Mouse (Mus musculus) neural tube, embryonic 15.5 days (tissue): ENCODE data around the gene 9130230L23Rik. TPM values are rescaled to one million over a fixed set of nuclear protein-coding genes. Genes with fewer than 3 reads are reported as not detected.

ENCODE experiments used
- ATAC-seq: fragments of 200-750 bp; cut with Nextera tagmentation; 2 replicates; pipeline ENCODE4 v1.8.0; 2017; ENCODE audit warnings: mild to moderate bottlenecking, moderate TSS enrichment, moderate library complexity; ENCODE audit not compliant: low FRiP score
- H3K27ac ChIP-seq: fragments of 300-500 bp; sonication (generic); replicated peaks from 2 replicates; pipeline ENCODE4 v1.5.1; 2015; ENCODE audit warnings: mild to moderate bottlenecking, inconsistent platforms
- H3K27me3 ChIP-seq: fragments of 300-500 bp; sonication (generic); replicated peaks from 2 replicates; pipeline ENCODE4 v1.6.1; 2015; ENCODE audit warnings: inconsistent platforms
- H3K36me3 ChIP-seq: fragments of 300-500 bp; sonication (generic); 2 replicates; pipeline ENCODE4 v1.6.1; 2015; ENCODE audit warnings: inconsistent platforms
- H3K4me1 ChIP-seq: fragments of 300-500 bp; sonication (generic); 2 replicates; pipeline ENCODE4 v1.6.1; 2015; ENCODE audit warnings: inconsistent platforms
- H3K4me2 ChIP-seq: fragments of 300-500 bp; sonication (generic); 2 replicates; pipeline ENCODE4 v1.6.1; 2015; ENCODE audit warnings: inconsistent platforms, mild to moderate bottlenecking, moderate library complexity
- H3K4me3 ChIP-seq: fragments of 300-500 bp; sonication (generic); replicated peaks from 2 replicates; pipeline ENCODE4 v1.5.1; 2015; ENCODE audit warnings: mild to moderate bottlenecking, inconsistent platforms
- H3K9ac ChIP-seq: fragments of 300-500 bp; sonication (generic); replicated peaks from 2 replicates; pipeline ENCODE4 v1.6.1; 2015; ENCODE audit warnings: mild to moderate bottlenecking, inconsistent platforms
- H3K9me3 ChIP-seq: fragments of 300-500 bp; sonication (generic); replicated peaks from 2 replicates; pipeline ENCODE4 v1.6.1; 2016; ENCODE audit warnings: inconsistent platforms
- WGBS: fragments of 180-500 bp; shearing (Covaris S2); methylation state at CpG from one replicate; pipeline ENCODE4 v1.1.7; 2015; ENCODE audit warnings: mixed read lengths; 5-methylcytosine and 5-hydroxymethylcytosine counted together
- polyA plus RNA-seq: library from polyadenylated mRNA; unstranded; fragments of >200 nt; fragmentation: Nextera tagmentation; extraction: Ambion mirVana; gene quantifications from 2 replicates; pipeline ENCODE4 v1.2.1, GENCODE M21; 2015

9130230L23Rik gene
- polyA plus RNA-seq, 1 experiment from 2014 or later: not detected

DNA sequence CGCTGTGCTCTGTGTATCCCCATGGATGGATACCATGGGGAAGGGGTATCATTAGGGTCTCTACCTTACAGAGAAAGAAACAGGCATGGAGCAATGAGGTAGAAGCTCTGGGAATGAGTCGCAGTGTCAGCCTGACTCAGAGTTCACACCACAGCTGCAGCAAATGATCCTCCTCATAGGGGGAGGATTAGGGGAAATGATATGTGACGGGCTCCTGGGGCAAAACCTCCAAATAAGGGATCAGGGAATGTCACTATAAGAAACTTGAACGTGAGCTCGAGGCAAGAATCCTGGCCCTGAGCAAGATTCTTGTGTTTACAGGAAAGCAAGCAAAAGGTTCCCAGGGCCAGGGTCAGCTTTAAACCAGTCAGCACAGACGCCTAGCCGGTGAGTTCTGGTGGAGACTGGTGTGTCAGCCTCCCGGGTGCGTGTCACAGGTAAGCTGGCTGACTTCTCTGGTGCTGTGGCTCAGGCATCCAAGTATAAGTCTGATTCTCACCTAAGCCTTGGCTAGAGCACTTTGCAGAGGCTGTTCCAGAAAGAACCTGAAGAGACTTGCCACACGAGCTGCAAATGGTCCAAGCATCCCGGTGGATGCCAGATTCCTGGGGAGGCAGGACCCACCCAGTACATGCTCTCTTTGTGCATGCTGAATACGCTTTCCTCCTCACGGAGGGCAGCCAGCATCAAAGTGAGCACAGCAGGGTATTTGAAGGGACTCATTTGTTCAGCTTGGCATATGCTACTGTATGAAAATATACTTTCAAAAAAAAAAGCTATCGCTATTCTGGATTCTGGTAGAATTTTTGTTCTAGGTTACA, 30.5 kb upstream of the 9130230L23Rik start:
- Histone ChIP-seq H3K27me3 (no peaks in the 10 kb centered on the region), H3K9me3 (no peaks in the 10 kb centered on the region), H3K9ac (no peak overlapping the region), H3K4me1 (peaks cover 8% of the 10 kb centered on the region; the same call in 1 of the 2 replicates), H3K4me3 (no peak overlapping the region), H3K36me3 (no peaks in the 10 kb centered on the region), H3K4me2 (no peak overlapping the region), H3K27ac (no peak overlapping the region)
- 68% methylated on average over 14 of the region's 14 CpGs for WGBS
- no peak for ATAC-seq

DNA sequence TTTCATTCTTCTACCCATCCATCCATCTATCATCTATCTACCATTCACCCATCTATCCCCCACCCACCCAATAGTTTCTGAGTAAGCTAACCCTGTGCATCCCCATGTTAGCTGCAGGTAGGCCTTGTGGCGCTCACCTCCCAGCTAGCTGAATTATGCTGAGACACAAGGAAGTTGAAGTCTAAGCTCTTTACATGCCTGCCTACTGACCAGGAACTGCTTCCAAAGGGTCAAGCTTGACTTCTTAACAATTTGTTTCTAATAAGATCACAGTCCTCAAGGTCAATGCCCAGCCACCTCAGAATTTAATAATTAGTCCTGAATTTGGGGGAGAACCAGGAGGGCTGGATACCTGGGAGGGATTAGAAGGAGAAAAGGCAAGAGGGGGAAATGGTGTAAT, 28.7 kb upstream of the 9130230L23Rik start:
- Histone ChIP-seq H3K9ac (no peak overlapping the region), H3K36me3 (no peaks in the 10 kb centered on the region), H3K4me3 (no peak overlapping the region), H3K4me1 (peaks cover 8% of the 10 kb centered on the region; the same call in 1 of the 2 replicates), H3K27ac (no peak overlapping the region), H3K9me3 (no peaks in the 10 kb centered on the region), H3K4me2 (no peak overlapping the region), H3K27me3 (no peaks in the 10 kb centered on the region)
- WGBS: 96% methylated on average over 1 of the region's 1 CpGs
- ATAC-seq: no peak

DNA sequence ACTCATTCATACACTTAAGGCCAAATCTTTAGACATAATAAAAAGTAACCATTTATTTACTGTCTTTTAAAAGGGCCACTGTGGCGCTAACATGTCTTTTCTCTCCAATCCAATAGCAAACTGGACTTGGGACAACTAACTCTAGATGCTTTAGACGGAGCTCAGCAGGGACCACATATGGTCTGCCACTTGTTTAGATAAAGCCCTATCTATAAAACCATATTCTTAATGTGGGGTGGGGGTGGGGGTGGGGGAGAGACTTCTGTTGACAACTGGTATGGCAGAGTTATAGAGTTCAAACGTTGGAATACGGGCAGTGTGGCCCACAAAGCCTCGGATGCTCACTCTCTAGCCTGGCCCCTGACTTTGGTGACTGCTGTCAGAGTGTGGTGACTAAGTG, 27.6 kb upstream of the 9130230L23Rik start:
- 85% methylated on average over 5 of the region's 5 CpGs for WGBS
- Histone ChIP-seq H3K4me3 (no peak overlapping the region), H3K9me3 (no peaks in the 10 kb centered on the region), H3K9ac (no peak overlapping the region), H3K4me2 (no peak overlapping the region), H3K36me3 (no peaks in the 10 kb centered on the region), H3K27ac (no peak overlapping the region), H3K27me3 (no peaks in the 10 kb centered on the region), H3K4me1 (peaks cover 7% of the 10 kb centered on the region; the same call in 1 of the 2 replicates)
- no peak for ATAC-seq

DNA sequence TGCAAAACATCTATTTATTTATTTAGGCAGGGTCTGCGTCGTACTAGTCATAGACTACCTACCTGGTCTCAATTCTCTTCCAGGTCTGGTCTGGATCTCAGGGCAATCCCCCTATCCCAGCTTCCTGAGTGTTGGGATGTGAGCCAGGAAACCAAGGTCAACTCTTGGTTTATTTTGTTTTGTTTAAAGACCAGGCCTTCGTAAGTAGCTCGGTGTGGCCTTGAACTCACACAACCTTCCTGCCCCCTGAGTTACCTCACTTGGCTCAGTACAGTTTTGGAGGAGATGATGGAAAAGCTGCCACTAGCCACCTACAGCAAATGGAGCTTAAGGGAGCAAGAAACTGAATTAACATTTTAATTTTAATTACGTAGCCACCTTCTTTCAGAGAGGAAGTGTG, 24.1 kb upstream of the 9130230L23Rik start:
- no peak for ATAC-seq
- H3K9me3 ChIP-seq: no peaks in the 10 kb centered on the region; the same call in 1 of the 2 replicates
- no peak overlapping the region for H3K9ac ChIP-seq
- no peak overlapping the region for H3K4me2 ChIP-seq
- no peaks in the 10 kb centered on the region for H3K4me1 ChIP-seq
- H3K36me3 ChIP-seq: no peaks in the 10 kb centered on the region
- no peaks in the 10 kb centered on the region for H3K27me3 ChIP-seq
- no peak overlapping the region for H3K4me3 ChIP-seq
- H3K27ac ChIP-seq: no peak overlapping the region
- 90% methylated on average over 5 of the region's 5 CpGs for WGBS

DNA sequence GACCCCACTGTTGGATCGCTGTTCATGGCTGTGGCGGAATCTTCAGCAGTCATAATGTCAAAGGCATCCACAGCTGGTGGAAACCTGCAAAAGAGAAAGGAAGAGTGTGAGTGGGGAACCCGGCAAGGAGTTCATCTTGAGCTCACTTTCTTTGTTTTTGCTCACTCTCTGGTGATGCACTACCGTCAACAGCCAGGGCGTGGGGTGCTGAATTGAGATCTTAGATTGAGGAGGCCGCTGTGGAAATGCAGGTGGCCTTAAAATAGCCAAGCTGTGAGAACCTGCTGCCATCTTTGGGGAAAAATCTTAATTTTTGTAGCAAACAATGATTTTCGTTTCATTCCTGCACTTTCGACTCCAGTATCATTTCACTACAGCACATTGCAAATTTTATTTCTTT, 23.1 kb upstream of the 9130230L23Rik start:
- no peaks in the 10 kb centered on the region for H3K27me3 ChIP-seq
- H3K4me2 ChIP-seq: no peak overlapping the region
- H3K9ac ChIP-seq: no peak overlapping the region
- no peak overlapping the region for H3K4me3 ChIP-seq
- H3K27ac ChIP-seq: no peak overlapping the region
- no peaks in the 10 kb centered on the region for H3K36me3 ChIP-seq
- H3K9me3 ChIP-seq: no peaks in the 10 kb centered on the region; the same call in 1 of the 2 replicates
- 97% methylated on average over 8 of the region's 8 CpGs for WGBS
- no peaks in the 10 kb centered on the region for H3K4me1 ChIP-seq
- ATAC-seq: no peak

DNA sequence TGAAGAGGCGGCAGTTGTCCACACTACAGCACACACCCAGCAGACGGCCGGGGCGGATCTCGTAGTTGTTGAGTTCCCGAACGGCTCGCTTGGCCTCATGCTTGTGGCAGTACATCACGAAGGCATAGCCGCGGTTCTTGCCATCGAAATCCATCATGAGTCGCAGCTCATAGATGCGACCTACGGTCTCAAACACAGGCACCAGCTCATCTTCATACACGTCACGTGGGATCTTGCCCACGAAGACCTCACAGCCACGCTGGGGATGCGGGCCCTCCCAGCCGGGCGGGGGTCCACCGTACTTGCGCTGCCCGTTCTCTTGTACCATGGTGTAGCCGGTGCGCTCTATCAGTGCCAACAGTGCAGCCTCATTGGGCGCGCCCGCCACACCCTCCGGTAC, 22.7 kb upstream of the 9130230L23Rik start:
- Histone ChIP-seq H3K9ac (no peak overlapping the region), H3K36me3 (no peaks in the 10 kb centered on the region), H3K27ac (no peak overlapping the region), H3K27me3 (no peaks in the 10 kb centered on the region), H3K4me1 (no peaks in the 10 kb centered on the region), H3K4me2 (no peak overlapping the region), H3K9me3 (no peaks in the 10 kb centered on the region; the same call in 1 of the 2 replicates), H3K4me3 (no peak overlapping the region)
- WGBS: 97% methylated on average over 31 of the region's 31 CpGs
- ATAC-seq: no peak

DNA sequence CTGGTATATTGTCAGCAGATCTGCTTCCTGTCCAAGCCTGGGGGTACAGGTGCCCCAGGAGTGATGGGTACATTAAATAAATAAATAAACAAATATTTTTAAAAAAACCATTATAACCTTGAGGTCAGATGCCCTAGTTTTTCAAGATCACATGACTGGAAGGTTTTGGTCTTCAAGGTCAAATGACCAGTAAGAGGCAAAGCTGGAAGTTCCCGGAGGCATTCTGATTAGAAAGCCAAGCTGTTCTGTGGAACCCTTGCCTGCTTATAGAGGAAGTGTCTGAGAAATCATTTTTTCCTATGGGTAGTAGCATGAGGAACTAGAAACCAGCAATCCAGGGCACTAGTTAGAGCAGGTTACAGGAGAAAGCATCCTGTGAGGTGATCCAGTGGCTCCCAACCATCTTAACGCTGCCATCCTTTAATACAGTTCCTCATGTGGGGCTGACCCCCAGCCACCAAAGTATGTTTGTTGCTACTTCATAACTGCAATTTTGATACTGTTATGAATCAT, 11.4 kb upstream of the 9130230L23Rik start:
- 95% methylated on average over 2 of the region's 2 CpGs for WGBS
- no peaks in the 10 kb centered on the region for H3K36me3 ChIP-seq
- no peak overlapping the region for H3K9ac ChIP-seq
- no peaks in the 10 kb centered on the region for H3K27me3 ChIP-seq
- H3K4me1 ChIP-seq: no peaks in the 10 kb centered on the region
- no peak overlapping the region for H3K27ac ChIP-seq
- H3K4me3 ChIP-seq: no peak overlapping the region
- no peak for ATAC-seq
- no peaks in the 10 kb centered on the region for H3K9me3 ChIP-seq
- no peak overlapping the region for H3K4me2 ChIP-seq

DNA sequence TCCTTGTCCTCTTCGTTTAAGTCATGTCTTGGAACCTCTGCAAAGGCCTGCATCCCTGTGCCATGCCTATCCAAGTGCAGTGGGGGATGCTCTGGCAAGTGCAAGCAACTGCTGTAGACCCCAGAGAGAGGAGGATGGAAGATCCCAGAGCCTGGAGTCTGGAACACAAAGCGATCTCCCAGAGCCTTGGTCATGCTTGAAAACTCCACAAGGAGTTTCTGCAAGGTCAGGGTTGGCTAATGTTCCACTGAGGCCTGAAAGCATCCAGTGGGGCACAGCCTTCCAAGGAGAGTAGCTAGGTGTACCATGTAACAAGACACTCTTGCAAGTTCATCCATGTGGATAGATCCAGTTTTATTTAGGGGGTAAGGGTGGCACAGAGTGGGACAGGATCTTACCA, 10.4 kb upstream of the 9130230L23Rik start:
- H3K9me3 ChIP-seq: no peaks in the 10 kb centered on the region

DNA sequence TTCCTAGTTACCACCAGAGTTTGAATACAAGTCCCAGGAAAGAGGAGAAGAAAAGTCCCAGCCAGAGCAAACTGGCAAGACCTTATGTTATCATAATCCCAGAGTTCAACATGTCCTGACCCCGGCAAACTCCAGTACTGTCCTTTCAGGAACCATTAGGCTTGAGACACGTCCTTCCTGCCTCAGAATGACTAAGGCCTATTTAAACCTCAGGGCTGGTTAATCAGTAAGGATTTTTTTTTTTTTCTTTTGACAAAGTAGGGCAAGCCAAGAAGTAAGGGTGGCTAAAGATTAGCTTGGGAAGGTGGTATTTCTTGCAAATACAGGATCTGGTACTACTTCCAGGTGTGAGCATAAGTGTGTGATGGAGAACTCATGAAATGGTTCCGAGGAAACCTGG, 9.9 kb upstream of the 9130230L23Rik start:
- Histone ChIP-seq H3K9me3 (no peaks in the 10 kb centered on the region), H3K4me3 (no peak overlapping the region), H3K9ac (no peak overlapping the region), H3K4me2 (no peak overlapping the region), H3K36me3 (no peaks in the 10 kb centered on the region), H3K4me1 (no peaks in the 10 kb centered on the region), H3K27me3 (no peaks in the 10 kb centered on the region), H3K27ac (no peak overlapping the region)
- 84% methylated on average over 3 of the region's 3 CpGs for WGBS
- no peak for ATAC-seq

More for the DNA sequence above, 10.4 kb upstream of the 9130230L23Rik start:
- Histone ChIP-seq H3K9ac (no peak overlapping the region), H3K36me3 (no peaks in the 10 kb centered on the region), H3K4me3 (no peak overlapping the region), H3K4me1 (no peaks in the 10 kb centered on the region), H3K4me2 (no peak overlapping the region), H3K27ac (no peak overlapping the region), H3K27me3 (no peaks in the 10 kb centered on the region)
- no peak for ATAC-seq
- 88% methylated on average over 2 of the region's 2 CpGs for WGBS

DNA sequence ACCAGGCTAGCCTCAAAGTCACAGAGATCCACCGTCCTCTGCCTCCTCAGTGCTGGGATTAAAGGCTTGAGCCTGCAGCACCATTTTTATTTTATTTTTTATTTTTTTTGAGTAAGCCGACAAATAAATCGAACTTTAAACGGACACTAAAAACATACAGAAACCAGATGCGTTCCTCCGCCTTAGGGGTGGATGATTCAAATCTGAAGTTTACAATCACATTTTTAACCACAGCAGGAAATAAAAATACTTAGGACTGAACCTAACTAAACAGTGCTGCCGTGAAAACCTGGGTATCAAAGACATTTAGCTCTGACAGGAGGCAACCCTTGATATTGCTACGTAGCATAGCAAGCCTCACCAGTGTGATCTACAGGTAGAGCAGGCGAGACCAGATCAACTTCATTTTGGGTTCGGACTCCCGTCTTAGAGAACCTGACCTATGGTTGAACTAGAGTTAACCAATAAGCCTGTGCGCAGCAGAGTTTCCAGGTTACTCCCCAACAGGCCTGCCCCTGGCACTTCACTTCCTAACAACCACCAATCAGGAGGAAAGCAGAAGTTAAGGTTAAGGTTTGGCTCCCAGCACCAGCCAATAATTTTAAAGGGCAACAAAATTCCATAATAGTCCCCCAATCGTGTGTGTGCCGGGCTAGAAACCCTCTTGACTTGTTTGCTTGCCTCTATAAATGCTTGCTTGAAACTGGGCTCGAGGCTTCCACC, 4.3 kb upstream of the 9130230L23Rik start:
- Histone ChIP-seq H3K4me1 (no peaks in the 10 kb centered on the region), H3K4me2 (no peak overlapping the region), H3K27ac (no peak overlapping the region), H3K36me3 (no peaks in the 10 kb centered on the region), H3K4me3 (no peak overlapping the region), H3K9ac (no peak overlapping the region), H3K9me3 (no peaks in the 10 kb centered on the region), H3K27me3 (no peaks in the 10 kb centered on the region)
- ATAC-seq: no peak
- 89% methylated on average over 15 of the region's 15 CpGs for whole genome bisulfite sequencing

DNA sequence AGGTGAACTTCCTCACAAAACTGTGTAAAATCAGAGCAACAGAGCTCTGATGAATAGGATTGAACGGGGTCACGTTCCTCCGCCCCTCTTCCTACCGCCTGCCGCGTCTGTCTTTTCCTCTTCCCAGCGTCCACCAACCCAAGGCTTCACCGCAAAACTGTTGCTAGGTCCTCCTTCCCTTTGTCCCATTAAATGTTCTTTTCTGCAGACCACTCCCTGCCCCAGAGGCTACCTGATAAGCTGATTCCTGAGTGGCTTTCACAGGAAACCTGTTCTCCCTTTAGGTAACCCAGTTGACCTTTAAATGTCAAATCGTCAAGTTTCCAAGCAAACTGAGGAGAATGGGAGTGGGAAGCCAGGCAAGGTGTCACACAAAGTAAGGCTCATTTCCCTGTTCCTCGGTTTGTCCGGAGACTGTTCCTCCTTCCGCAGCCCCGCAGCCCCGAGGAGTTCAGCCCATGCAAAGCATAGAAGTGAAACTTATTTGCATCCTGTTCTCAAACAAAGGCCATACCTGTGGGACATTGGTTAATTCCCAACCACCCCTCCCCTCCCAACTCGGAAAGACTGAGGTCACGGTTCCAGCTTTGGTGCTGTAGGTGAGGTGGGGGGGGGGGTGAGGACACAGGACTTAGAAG, 1.1 kb upstream of the 9130230L23Rik start:
- WGBS: 50% methylated on average over 16 of the region's 16 CpGs
- Histone ChIP-seq H3K27me3 (no peaks in the 10 kb centered on the region), H3K4me2 (no peak overlapping the region), H3K9ac (no peak overlapping the region), H3K9me3 (no peaks in the 10 kb centered on the region), H3K4me1 (no peaks in the 10 kb centered on the region), H3K4me3 (no peak overlapping the region), H3K27ac (no peak overlapping the region), H3K36me3 (no peaks in the 10 kb centered on the region)
- no peak for ATAC-seq
